Mouse (Mus musculus) lung, embryonic 14.5 days (tissue): Measurements from ENCODE around the gene Olfr1511. TPM values are rescaled to one million over a fixed set of nuclear protein-coding genes. Genes with fewer than 3 reads are reported as not detected.

Experiments used
- ATAC-seq: fragments of 200-750 bp; cut with Nextera tagmentation; 2 replicates; pipeline ENCODE4 v1.8.0; 2017; ENCODE audit warnings: mild to moderate bottlenecking, moderate TSS enrichment, moderate library complexity; ENCODE audit not compliant: insufficient read depth
- DNase-seq: peaks from one replicate; pipeline ENCODE4 v3.0.0-alpha.2; 2015
- H3K27ac ChIP-seq: fragments of 300-500 bp; sonication (generic); 2 replicates; pipeline ENCODE4 v1.5.1; 2014; ENCODE audit warnings: low read depth, mild to moderate bottlenecking, moderate library complexity
- H3K27me3 ChIP-seq: fragments of 300-500 bp; sonication (generic); 2 replicates; pipeline ENCODE4 v1.6.1; 2014; ENCODE audit warnings: low read length, control low read depth; ENCODE audit not compliant: insufficient read depth
- H3K36me3 ChIP-seq: fragments of 300-500 bp; sonication (generic); 2 replicates; pipeline ENCODE4 v1.6.1; 2014; ENCODE audit warnings: control low read depth; ENCODE audit not compliant: insufficient read depth
- H3K4me1 ChIP-seq: fragments of 300-500 bp; sonication (generic); 2 replicates; pipeline ENCODE4 v1.6.1; 2014; ENCODE audit warnings: antibody characterized with exemption, control low read depth; ENCODE audit not compliant: insufficient read depth
- H3K4me2 ChIP-seq: fragments of 300-500 bp; sonication (generic); 2 replicates; pipeline ENCODE4 v1.6.1; 2014; ENCODE audit warnings: mild to moderate bottlenecking
- H3K4me3 ChIP-seq: fragments of 300-500 bp; sonication (generic); 2 replicates; pipeline ENCODE4 v1.5.1; 2014; ENCODE audit warnings: low read depth, low read length
- H3K9ac ChIP-seq: fragments of 300-500 bp; sonication (generic); 2 replicates; pipeline ENCODE4 v1.6.1; 2014
- H3K9me3 ChIP-seq: fragments of 300-500 bp; sonication (generic); 2 replicates; pipeline ENCODE4 v1.6.1; 2016; ENCODE audit warnings: low read depth, low read length, control low read depth
- CTCF ChIP-seq: IDR thresholded peaks from 2 replicates; pipeline ENCODE4 v1.5.1; 2016; ENCODE audit warnings: antibody characterized with exemption, low read depth
- WGBS: fragments of 180-500 bp; shearing (Covaris S2); extraction: QIAGEN DNeasy Blood & Tissue Kit; methylation state at CpG from one replicate; pipeline ENCODE4 v1.1.7; 2014; 5-methylcytosine and 5-hydroxymethylcytosine counted together
- polyA plus RNA-seq: library from polyadenylated mRNA; unstranded; fragments of >200 nt; fragmentation: Nextera tagmentation; extraction: Ambion mirVana; gene quantifications from 2 replicates; pipeline ENCODE4 v1.2.1, GENCODE M21; 2014

Olfr1511 gene
- polyA plus RNA-seq, 1 experiment from 2014 or later, result not detected

- no peaks in the 10 kb centered on the region for H3K27me3 ChIP-seq
- H3K9me3 ChIP-seq, result no peaks in the 10 kb centered on the region
- no peak for TF ChIP-seq CTCF
- no peak overlapping the region for H3K9ac ChIP-seq
- no peak for ATAC-seq
- H3K36me3 ChIP-seq, result no peaks in the 10 kb centered on the region
- no peak overlapping the region for H3K4me3 ChIP-seq
- no peak for DNase-seq
- no peak overlapping the region for H3K4me2 ChIP-seq
- 82% methylated on average over 3 of the region's 3 CpGs for WGBS
- no peaks in the 10 kb centered on the region for H3K4me1 ChIP-seq
- H3K27ac ChIP-seq, result no peak overlapping the region
Observed at GRCm38 (mm10) chr14:52368741-52369140, 28.4 kb downstream of the Olfr1511 start.

GRCm38 (mm10) chr14:52356308-52356707, 40.9 kb downstream of the Olfr1511 start, which contains the start of gene Olfr1513:
Gene Olfr1513, minus strand, starts transcription at chr14:52356408.
- Histone ChIP-seq H3K27ac (no peak within 1 kb of the TSS), H3K27me3 (no peaks in the 10 kb centered on the region), H3K4me1 (no peaks in the 10 kb centered on the region), H3K4me2 (no peak within 1 kb of the TSS), H3K36me3 (no peaks in the 10 kb centered on the region), H3K4me3 (no peak within 1 kb of the TSS), H3K9me3 (no peaks in the 10 kb centered on the region), H3K9ac (no peak within 1 kb of the TSS)
- DNase-seq (no peak), ATAC-seq (no peak)
- 65% methylated on average over 4 of the region's 4 CpGs for WGBS
- TF ChIP-seq CTCF, result no peak

Other genes with a start within 250 kb of the Olfr1511 start
- 82.5 and 85.8 TPM in 2 replicates for gene Supt16, start 200.0 kb downstream of the Olfr1511 start, polyA plus RNA-seq
- 48.8 and 52.8 TPM in 2 replicates for gene Chd8, start 139.6 kb downstream of the Olfr1511 start, polyA plus RNA-seq
- gene Tox4, start 118.2 kb downstream of the Olfr1511 start, polyA plus RNA-seq, result 41.1 and 47.1 TPM in 2 replicates
- gene Rab2b, start 117.8 kb downstream of the Olfr1511 start, polyA plus RNA-seq, result 18.6 and 19.8 TPM in 2 replicates
- gene Mettl3, start 92.3 kb downstream of the Olfr1511 start, polyA plus RNA-seq, result 40.9 and 46.6 TPM in 2 replicates
- gene Sall2, start 68.6 kb downstream of the Olfr1511 start, polyA plus RNA-seq, result 20.8 and 22.9 TPM in 2 replicates
- gene Olfr1513, start 41.0 kb downstream of the Olfr1511 start, polyA plus RNA-seq, result not detected in 2 replicates
- not detected in 2 replicates for gene Olfr1512, start 18.2 kb downstream of the Olfr1511 start, polyA plus RNA-seq
- gene Olfr1510, start 17.0 kb upstream of the Olfr1511 start, polyA plus RNA-seq, result not detected in 2 replicates
- not detected in 2 replicates for gene Olfr1509, start 45.6 kb upstream of the Olfr1511 start, polyA plus RNA-seq
- gene Olfr1508, start 70.1 kb upstream of the Olfr1511 start, polyA plus RNA-seq, result not detected in 2 replicates
- not detected in 2 replicates for gene Olfr1507, start 98.4 kb upstream of the Olfr1511 start, polyA plus RNA-seq